Mouse (Mus musculus) leukemia stem cell, adult 10-12 weeks (primary cell): ENCODE results near the gene Reps1. TPM values are rescaled to one million over a fixed set of nuclear protein-coding genes. Genes with fewer than 3 reads are reported as not detected.

ENCODE experiments used
- polyA plus RNA-seq: library from polyadenylated mRNA; stranded (reverse); fragments of >175 nt; gene quantifications from 2 replicates; pipeline ENCODE4 v1.2.3, GENCODE M21; 2012; ENCODE audit warnings: low replicate concordance

The Reps1 gene
- polyA plus RNA-seq, result 6.6 and 29.9 TPM in 2 replicates

DNA sequence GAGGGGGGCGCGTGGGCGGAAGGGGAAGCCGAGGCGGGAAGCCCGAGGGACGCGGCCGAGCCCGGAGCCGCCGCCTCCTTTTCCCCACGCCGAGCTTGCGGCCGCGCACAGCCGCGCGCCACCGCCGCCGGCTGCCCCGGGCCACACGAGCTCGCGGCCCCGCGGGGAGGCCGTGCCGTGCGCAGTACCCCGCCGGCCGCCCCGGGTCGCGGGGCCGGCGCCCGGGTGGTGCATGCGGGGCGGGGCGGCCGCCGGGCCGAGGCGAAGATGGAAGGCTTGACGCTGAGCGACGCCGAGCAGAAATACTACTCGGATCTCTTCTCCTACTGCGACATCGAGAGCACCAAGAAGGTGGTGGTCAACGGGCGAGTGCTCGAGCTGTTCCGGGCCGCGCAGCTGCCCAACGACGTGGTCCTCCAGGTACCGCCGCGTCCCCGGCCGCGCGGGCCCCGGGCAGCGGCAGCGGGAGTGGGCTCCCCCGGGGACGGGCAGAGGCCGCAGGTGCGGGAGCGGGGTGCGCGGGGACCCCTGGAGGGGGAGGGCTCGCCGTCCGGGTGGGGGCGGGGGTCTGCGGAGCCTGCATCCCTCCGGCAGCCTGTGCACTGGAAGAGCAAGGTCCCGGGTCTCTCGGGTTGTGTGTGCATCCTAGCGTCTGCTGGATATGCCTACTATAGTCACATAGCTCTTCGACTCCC lies at the start of gene Reps1:
TSS of gene Reps1 (plus strand) at position 166 of the 695 bp plus-strand sequence.

DNA sequence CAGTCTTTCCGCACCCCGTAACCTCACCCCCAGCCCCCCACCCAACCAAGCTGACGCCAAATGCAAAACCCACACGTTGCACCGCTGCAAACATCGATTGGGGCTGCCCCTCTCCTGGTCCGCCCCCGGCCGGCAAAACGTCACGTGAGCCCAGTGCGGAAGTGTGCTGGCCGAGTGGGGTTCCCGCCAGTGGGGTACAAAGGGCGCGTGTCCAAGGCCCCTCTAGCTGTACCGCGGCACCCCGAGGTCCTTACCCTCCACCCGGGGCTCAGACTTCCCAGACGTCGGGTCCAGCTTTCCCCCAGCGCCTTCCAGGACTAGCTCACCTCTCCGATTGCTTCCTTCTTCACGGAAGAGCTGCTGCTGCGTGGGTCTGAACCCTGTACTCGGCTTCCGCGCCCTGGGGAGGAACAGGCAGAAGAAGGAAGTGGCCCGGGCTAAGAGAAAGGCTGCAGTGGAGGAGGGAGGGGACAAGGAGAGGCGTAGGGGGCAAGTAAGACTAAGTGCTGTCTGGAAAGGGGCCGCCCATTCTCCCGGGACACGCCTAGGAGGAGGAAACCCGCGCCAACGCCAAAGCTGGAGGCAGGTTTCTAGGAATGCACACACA lies 32.8 kb upstream of the Reps1 start, which contains the start of gene Abracl:
TSS of gene Abracl (minus strand) at position 548 of the 607 bp plus-strand sequence.

Other genes with a start within 250 kb of the Reps1 start
- gene Heca, start 107.8 kb upstream of the Reps1 start, polyA plus RNA-seq, result 9.1 and 11.1 TPM in 2 replicates
- 6.9 and 15.4 TPM in 2 replicates for gene Abracl, start 32.6 kb upstream of the Reps1 start, polyA plus RNA-seq
- not detected in 2 replicates for gene Ect2l, start 155.0 kb downstream of the Reps1 start, polyA plus RNA-seq
- gene Ccdc28a, start 179.1 kb downstream of the Reps1 start, polyA plus RNA-seq, result 0.72 and 1.3 TPM in 2 replicates